Mouse (Mus musculus): ENCODE results near the gene Prelid3b. TPM values are rescaled to one million over a fixed set of nuclear protein-coding genes. Genes with fewer than 3 reads are reported as not detected.

Prelid3b gene
- polyA plus RNA-seq (2012; rRNA removed): 83.6 and 90.5 TPM in 2 replicates

DNA sequence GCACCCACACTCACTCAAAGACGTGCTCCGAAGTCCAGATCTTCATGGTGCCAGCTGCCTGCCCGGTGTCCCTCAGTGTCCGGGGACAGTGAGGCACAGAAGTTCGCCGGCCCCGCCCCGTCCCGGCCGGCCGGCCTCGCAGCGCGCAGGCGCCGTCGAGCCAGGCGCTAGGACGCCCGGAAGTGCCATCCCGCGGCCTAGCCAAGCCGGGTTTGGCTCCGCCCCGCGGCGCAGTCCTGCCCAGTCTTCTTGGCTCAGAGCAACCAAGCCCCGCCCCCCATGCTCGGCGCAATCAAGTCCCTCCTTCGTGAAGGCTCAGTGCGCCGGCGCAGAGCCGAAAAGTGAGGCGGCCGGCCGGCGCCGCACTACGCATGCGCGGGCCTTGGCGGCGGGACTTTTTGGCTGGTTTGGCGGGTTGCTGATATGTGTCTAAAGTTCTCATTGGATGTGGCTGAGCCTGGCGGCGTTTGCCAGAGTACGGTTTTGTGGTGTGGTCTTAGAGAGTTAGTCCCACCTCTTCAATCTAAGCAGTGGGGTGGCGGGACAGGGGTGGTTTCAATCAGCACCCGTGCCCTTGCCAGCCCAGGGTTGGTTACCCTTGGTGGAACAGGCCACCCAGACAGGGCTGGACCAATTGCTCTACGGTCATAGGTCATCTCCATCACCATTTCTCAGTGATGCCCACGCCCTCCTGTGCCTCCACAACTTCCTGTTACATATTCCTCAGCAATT is at the start of gene Prelid3b:
Prelid3b (minus strand) TSS at position 264 of the 732 bp plus-strand sequence.
- TF ChIP-seq POLR2A (IDR thresholded peaks at IDR 0.05; ENCODE audit: borderline replicate concordance, extremely low read depth, insufficient read depth, insufficient read length, poor library complexity, severe bottlenecking) (peak; percentile 77), CTCF (IDR thresholded peaks at IDR 0.05; ENCODE audit: borderline replicate concordance, extremely low read depth, insufficient read depth, insufficient read length) (no peak)
- DNase-seq (ENCODE audit: low read depth): peak; percentile 100

DNA sequence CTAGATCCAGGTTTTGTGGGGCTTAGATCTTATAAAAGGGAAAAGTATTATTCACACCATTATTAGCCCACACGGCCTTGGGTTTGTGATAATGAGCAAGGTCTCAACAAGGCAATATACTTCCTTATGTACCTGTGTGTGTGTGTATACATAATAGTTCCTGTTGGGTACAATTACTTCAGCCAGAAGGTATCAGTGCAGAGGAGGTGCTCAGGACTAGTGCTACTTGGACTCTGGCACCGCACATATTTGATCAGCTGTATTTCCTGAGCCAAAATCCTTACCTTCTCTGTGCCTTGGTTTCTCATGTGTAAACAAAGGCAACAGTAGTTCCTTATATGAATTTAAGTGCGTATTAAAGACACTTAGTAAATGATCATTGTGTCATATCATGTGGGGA is 49.3 kb upstream of the Prelid3b start:
- TF ChIP-seq CTCF (IDR thresholded peaks at IDR 0.05; ENCODE audit: borderline replicate concordance, extremely low read depth, insufficient read depth, insufficient read length) (no peak), POLR2A (IDR thresholded peaks at IDR 0.05; ENCODE audit: borderline replicate concordance, extremely low read depth, insufficient read depth, insufficient read length, poor library complexity, severe bottlenecking) (no peak)
- DNase-seq (ENCODE audit: low read depth): no peak

DNA sequence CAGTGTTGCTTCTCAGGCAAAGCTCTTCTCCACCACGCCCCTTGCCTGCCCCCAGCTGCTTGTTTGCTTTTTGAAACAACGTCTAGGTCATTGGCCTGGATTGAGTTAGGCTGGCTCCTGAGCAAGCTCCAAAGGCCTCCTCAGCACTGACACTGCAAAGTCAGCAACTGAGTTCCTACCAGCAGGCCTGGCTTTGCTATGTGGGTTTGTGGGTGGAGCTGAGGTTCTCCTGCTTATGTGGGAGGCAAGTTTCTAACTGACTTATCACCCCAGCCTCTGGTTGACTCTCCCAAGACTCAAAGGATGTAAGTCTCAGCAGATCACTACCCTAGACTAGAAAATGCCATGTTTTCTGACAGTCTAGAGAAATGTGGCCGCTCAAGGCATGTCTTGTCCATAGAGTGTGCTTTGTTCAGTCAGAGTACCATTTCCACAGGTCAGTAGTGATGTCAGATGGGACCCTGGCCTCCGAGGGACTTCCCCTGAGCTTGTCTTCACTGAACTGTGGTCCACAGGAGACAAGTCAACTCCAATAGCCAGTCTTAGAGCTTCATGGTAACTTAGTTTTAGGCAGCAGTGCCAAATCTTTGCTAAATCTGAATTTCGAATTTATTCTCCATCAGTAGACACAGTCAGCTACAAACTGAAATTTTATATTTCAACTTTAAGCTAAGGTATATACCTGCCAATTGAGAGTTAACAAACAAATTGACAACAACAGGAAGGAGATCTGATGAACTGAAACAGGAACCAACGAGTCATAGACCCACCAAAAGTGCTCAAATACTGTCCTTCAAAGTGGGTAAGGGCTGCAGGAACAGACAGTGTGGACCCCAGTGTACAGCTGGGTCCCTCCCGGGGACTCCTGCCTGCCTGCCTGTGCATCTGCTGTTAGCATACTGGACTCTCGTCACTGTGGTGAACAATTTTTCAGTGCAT is 44.5 kb upstream of the Prelid3b start:
- TF ChIP-seq CTCF (IDR thresholded peaks at IDR 0.05; ENCODE audit: borderline replicate concordance, extremely low read depth, insufficient read depth, insufficient read length) (no peak), POLR2A (IDR thresholded peaks at IDR 0.05; ENCODE audit: borderline replicate concordance, extremely low read depth, insufficient read depth, insufficient read length, poor library complexity, severe bottlenecking) (no peak)
- DNase-seq (ENCODE audit: low read depth): no peak

DNA sequence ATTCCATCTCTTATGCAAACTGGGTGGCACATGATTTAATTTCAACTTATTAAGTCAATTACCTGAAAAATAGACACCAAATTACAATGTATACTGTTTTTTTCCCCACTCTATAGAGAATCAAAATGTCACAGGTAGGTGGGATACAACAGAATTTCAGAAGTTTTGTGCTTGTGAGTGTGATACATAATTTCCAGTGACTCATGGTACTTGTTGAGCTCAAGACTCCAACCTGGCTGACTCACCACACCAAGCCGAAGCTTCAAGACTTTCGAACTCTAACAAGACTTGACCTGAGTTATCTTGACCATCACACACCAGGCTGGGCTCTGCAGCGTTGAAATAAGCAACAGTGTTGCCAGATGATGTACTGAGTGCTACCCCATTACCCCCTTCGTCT is 42.0 kb upstream of the Prelid3b start:
- no peak for TF ChIP-seq POLR2A (IDR thresholded peaks at IDR 0.05; ENCODE audit: borderline replicate concordance, extremely low read depth, insufficient read depth, insufficient read length, poor library complexity, severe bottlenecking)
- TF ChIP-seq CTCF (IDR thresholded peaks at IDR 0.05; ENCODE audit: borderline replicate concordance, extremely low read depth, insufficient read depth, insufficient read length): no peak

DNA sequence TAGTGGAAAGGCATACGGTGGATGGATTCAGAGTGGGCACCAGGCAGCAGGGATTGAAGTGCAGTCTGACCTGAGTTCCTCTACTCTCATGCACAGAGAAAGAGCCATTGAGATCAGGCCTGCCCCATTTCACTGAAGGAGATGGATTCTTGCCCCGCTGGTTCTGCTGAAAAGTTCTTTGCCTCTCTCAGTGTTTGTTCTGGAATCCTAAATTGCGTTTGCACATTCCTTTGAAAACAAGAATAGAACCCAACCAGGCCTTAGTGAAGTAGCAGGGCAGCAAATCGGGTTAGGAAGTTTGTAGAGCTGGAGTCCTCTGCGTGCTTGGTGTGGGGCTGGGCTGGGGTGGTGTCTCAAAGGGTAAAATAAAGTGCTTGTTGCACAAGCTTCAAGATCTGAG is 40.9 kb upstream of the Prelid3b start:
- no peak for DNase-seq (ENCODE audit: low read depth)
- TF ChIP-seq POLR2A (IDR thresholded peaks at IDR 0.05; ENCODE audit: borderline replicate concordance, extremely low read depth, insufficient read depth, insufficient read length, poor library complexity, severe bottlenecking) (no peak), CTCF (IDR thresholded peaks at IDR 0.05; ENCODE audit: borderline replicate concordance, extremely low read depth, insufficient read depth, insufficient read length) (no peak)

More for the DNA sequence above, 42.0 kb upstream of the Prelid3b start:
- no peak for DNase-seq (ENCODE audit: low read depth)

DNA sequence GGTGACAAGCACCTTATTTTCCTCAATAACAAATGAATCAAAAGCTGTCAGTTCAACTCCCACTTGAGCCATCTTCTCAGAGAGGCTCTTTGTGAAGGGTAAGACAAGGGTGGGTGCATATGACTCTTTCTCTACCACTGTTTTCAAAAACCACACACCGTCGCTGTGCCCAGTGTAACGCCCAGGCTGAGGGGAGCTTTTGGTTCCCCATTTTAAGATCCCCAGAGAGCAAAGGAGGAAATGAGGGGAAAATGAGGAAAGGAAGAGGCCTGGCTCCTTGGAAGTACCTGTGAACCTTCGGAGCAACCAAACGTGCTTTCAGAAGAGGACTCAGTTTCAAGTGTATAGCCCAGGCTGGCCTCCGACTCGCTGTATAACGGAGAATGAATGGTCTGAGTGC is 36.9 kb upstream of the Prelid3b start:
- no peak for DNase-seq (ENCODE audit: low read depth)
- TF ChIP-seq CTCF (IDR thresholded peaks at IDR 0.05; ENCODE audit: borderline replicate concordance, extremely low read depth, insufficient read depth, insufficient read length): no peak
- TF ChIP-seq POLR2A (IDR thresholded peaks at IDR 0.05; ENCODE audit: borderline replicate concordance, extremely low read depth, insufficient read depth, insufficient read length, poor library complexity, severe bottlenecking): no peak

DNA sequence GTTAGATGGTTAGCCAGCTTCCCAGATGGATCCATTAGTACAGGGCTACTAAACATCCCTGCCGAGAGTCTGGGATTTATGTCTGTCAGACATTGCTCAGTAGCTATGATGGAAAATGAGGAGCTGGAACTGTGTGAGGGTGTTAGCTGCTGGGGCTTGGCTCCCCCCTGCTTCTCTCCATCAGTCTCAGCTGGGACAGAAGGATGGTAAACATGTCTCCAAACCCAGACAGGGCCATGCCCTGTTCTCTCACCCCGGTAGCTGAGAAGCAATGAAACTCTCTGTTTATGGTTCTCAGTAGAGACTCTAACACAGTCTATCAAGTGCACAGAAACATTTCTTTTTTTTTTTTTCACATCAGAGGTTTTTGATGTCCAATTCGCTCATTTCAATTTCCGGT is 35.1 kb upstream of the Prelid3b start:
- TF ChIP-seq POLR2A (IDR thresholded peaks at IDR 0.05; ENCODE audit: borderline replicate concordance, extremely low read depth, insufficient read depth, insufficient read length, poor library complexity, severe bottlenecking): no peak
- TF ChIP-seq CTCF (IDR thresholded peaks at IDR 0.05; ENCODE audit: borderline replicate concordance, extremely low read depth, insufficient read depth, insufficient read length): no peak
- no peak for DNase-seq (ENCODE audit: low read depth)

DNA sequence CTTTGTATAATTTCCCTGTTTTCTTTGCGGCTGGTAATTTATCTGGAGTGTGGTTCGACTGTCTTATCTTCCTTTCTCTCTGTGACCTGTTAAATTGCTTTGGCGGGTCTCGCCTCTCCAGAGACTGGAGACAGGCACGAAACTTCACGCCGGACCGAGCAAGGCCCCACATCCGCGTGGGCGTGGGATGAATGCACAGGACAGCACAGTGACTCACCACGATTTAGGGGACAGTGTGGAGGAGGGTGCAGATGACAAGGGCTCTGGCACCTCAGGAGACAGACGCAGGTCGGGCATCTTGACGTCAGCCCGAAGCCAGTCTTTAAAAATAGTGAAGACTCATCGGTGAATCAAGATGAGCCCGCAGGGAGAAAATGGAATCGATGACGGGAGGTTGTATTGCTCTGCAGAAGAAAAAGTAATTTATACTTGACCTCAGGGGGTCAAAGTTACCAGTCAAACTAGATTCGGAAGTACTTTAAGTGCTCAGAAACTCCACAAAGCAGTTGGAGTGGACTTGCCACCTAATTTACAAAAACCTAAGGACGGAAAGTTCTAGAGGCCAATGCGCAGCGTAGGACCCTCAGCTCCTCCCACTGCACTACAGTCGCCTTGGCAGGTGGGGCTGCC is 30.1 kb upstream of the Prelid3b start:
- TF ChIP-seq POLR2A (IDR thresholded peaks at IDR 0.05; ENCODE audit: borderline replicate concordance, extremely low read depth, insufficient read depth, insufficient read length, poor library complexity, severe bottlenecking) (no peak), CTCF (IDR thresholded peaks at IDR 0.05; ENCODE audit: borderline replicate concordance, extremely low read depth, insufficient read depth, insufficient read length) (no peak)
- DNase-seq (ENCODE audit: low read depth): peak; percentile 14

DNA sequence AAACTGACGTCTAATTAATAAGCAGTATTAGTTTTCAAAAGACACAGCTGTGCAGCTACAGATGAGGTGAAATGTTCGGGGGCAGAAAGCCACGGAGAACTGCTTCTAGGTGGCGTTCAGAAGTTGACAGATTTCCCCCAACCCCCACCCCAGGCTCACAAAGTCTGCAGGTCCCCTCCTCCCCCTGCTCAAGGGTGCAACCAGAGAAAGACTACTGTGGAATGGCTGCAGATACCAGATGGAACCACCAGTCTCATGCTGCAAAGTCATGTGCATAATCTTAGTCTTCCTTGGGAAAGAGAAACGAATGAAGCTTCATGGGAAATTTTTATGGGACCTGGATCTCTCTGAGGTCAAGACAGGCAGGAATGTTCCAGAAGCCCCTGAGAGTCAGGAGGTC is 29.4 kb upstream of the Prelid3b start:
- peak; percentile 46 for DNase-seq (ENCODE audit: low read depth)
- TF ChIP-seq POLR2A (IDR thresholded peaks at IDR 0.05; ENCODE audit: borderline replicate concordance, extremely low read depth, insufficient read depth, insufficient read length, poor library complexity, severe bottlenecking) (no peak), CTCF (IDR thresholded peaks at IDR 0.05; ENCODE audit: borderline replicate concordance, extremely low read depth, insufficient read depth, insufficient read length) (no peak)

DNA sequence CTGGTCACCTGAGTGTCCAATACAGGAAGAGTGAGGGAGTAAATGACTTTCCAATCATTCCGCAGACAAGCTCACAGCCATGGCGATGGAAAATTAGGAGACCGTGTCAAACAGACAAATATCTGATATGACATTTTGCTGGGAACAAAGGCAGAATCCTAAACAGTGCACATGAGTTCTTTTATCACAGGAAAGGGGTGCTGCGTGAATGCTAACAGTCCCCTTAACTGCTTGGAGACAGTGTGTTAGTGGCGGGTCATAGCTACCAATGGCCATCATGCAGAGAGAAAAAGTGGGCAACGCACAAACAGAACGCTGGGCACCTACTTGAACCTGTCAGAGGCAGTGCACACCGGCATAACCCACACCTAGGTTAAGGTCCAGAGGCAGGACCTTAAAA is 28.6 kb upstream of the Prelid3b start:
- no peak for DNase-seq (ENCODE audit: low read depth)
- no peak for TF ChIP-seq CTCF (IDR thresholded peaks at IDR 0.05; ENCODE audit: borderline replicate concordance, extremely low read depth, insufficient read depth, insufficient read length)
- no peak for TF ChIP-seq POLR2A (IDR thresholded peaks at IDR 0.05; ENCODE audit: borderline replicate concordance, extremely low read depth, insufficient read depth, insufficient read length, poor library complexity, severe bottlenecking)

All from brain, embryonic 14.5 days (tissue).